Mouse (Mus musculus): ENCODE data around the gene Atp6v0e. TPM values are rescaled to one million over a fixed set of nuclear protein-coding genes. Genes with fewer than 3 reads are reported as not detected.

The Atp6v0e gene
- polyA plus RNA-seq, 1 experiment from 2014 or later = 144 TPM

GRCm38 (mm10) chr17:26708993-26709590, 46.1 kb downstream of the Atp6v0e start:
- no peak overlapping the region for H3K4me3 ChIP-seq
- H3K4me2 ChIP-seq = no peak overlapping the region
- H3K4me1 ChIP-seq = peaks cover 18% of the 10 kb centered on the region
- H3K9me3 ChIP-seq (replicated peaks) = no peaks in the 10 kb centered on the region
- whole genome bisulfite sequencing = 41% methylated on average over 9 of the region's 9 CpGs
- H3K36me3 ChIP-seq (ENCODE audit: poor library complexity, severe bottlenecking) = peaks cover 5% of the 10 kb centered on the region
- no peak for ATAC-seq
- H3K27me3 ChIP-seq = no peaks in the 10 kb centered on the region
- no peak overlapping the region for H3K27ac ChIP-seq
- H3K9ac ChIP-seq = no peak overlapping the region

- Histone ChIP-seq H3K9ac (no peak overlapping the region; the same call in 1 of the 2 replicates), H3K27ac (no peak overlapping the region), H3K4me2 (no peak overlapping the region), H3K27me3 (no peaks in the 10 kb centered on the region), H3K9me3 (replicated peaks) (no peaks in the 10 kb centered on the region), H3K4me3 (no peak overlapping the region), H3K36me3 (ENCODE audit: poor library complexity, severe bottlenecking) (no peaks in the 10 kb centered on the region), H3K4me1 (peaks cover 24% of the 10 kb centered on the region)
- no peak for ATAC-seq
- 55% methylated on average over 6 of the region's 6 CpGs for WGBS
These were observed 47.0 kb downstream of the Atp6v0e start for GRCm38 (mm10) chr17:26710049-26710448.

- peak within 1 kb of the TSS; percentile 68 for H3K27ac ChIP-seq
- H3K4me1 ChIP-seq = peaks cover 18% of the 10 kb centered on the region; the same call in 1 of the 2 replicates
- no peaks in the 10 kb centered on the region for H3K36me3 ChIP-seq (ENCODE audit: poor library complexity, severe bottlenecking)
- peak within 1 kb of the TSS; percentile 81 for H3K9ac ChIP-seq
- peak within 1 kb of the TSS; percentile 76 for H3K4me2 ChIP-seq
- H3K4me3 ChIP-seq = peak within 1 kb of the TSS; percentile 93
- under 1% methylated on average over 41 of the region's 41 CpGs for WGBS
- no peaks in the 10 kb centered on the region for H3K27me3 ChIP-seq
- no peaks in the 10 kb centered on the region for H3K9me3 ChIP-seq (replicated peaks)
- peak; percentile 80 for ATAC-seq
These were observed 52.3 kb downstream of the Atp6v0e start, which contains the start of gene Crebrf for GRCm38 (mm10) chr17:26715271-26715758. Gene Crebrf (plus strand): TSS chr17:26715650.

- H3K4me2 ChIP-seq = peak overlapping the region; percentile 76
- ATAC-seq = peak; percentile 98
- no peaks in the 10 kb centered on the region for H3K36me3 ChIP-seq (ENCODE audit: poor library complexity, severe bottlenecking)
- no peaks in the 10 kb centered on the region for H3K9me3 ChIP-seq (replicated peaks)
- H3K4me1 ChIP-seq = peaks cover 12% of the 10 kb centered on the region; the same call in 1 of the 2 replicates
- under 1% methylated on average over 57 of the region's 75 CpGs for WGBS
- H3K27me3 ChIP-seq = no peaks in the 10 kb centered on the region
- peak overlapping the region; percentile 81 for H3K9ac ChIP-seq
- peak overlapping the region; percentile 68 for H3K27ac ChIP-seq
- peak overlapping the region; percentile 93 for H3K4me3 ChIP-seq
These were observed 53.1 kb downstream of the Atp6v0e start for GRCm38 (mm10) chr17:26715916-26716717.

GRCm38 (mm10) chr17:26717868-26718267, 54.8 kb downstream of the Atp6v0e start:
- H3K9me3 ChIP-seq (replicated peaks) = no peaks in the 10 kb centered on the region
- H3K9ac ChIP-seq = no peak overlapping the region

GRCm38 (mm10) chr17:26719405-26719804, 56.4 kb downstream of the Atp6v0e start:
- Histone ChIP-seq H3K9me3 (replicated peaks) (no peaks in the 10 kb centered on the region), H3K27ac (no peak overlapping the region)

More at GRCm38 (mm10) chr17:26717868-26718267, 54.8 kb downstream of the Atp6v0e start:
- H3K27me3 ChIP-seq = no peaks in the 10 kb centered on the region
- no peaks in the 10 kb centered on the region for H3K36me3 ChIP-seq (ENCODE audit: poor library complexity, severe bottlenecking)
- peaks cover 11% of the 10 kb centered on the region; the same call in 1 of the 2 replicates for H3K4me1 ChIP-seq
- no peak overlapping the region for H3K4me2 ChIP-seq
- no peak overlapping the region for H3K4me3 ChIP-seq
- H3K27ac ChIP-seq = no peak overlapping the region
- no peak for ATAC-seq
- 62% methylated on average over 2 of the region's 2 CpGs for WGBS

GRCm38 (mm10) chr17:26721802-26722201, 58.8 kb downstream of the Atp6v0e start:
- Histone ChIP-seq H3K27me3 (no peaks in the 10 kb centered on the region), H3K36me3 (ENCODE audit: poor library complexity, severe bottlenecking) (no peaks in the 10 kb centered on the region), H3K27ac (no peak overlapping the region), H3K9ac (no peak overlapping the region), H3K4me2 (no peak overlapping the region), H3K4me3 (no peak overlapping the region), H3K9me3 (replicated peaks) (no peaks in the 10 kb centered on the region), H3K4me1 (0 out of 2 replicates have a peak, but pooled peaks cover 2% of the 10 kb centered on the region)
- WGBS = 72% methylated on average over 2 of the region's 2 CpGs
- ATAC-seq = no peak

More at GRCm38 (mm10) chr17:26719405-26719804, 56.4 kb downstream of the Atp6v0e start:
- Histone ChIP-seq H3K36me3 (ENCODE audit: poor library complexity, severe bottlenecking) (no peaks in the 10 kb centered on the region), H3K4me1 (peaks cover 11% of the 10 kb centered on the region; the same call in 1 of the 2 replicates), H3K9ac (no peak overlapping the region), H3K4me2 (no peak overlapping the region), H3K4me3 (no peak overlapping the region), H3K27me3 (no peaks in the 10 kb centered on the region)
- no peak for ATAC-seq

- Histone ChIP-seq H3K9ac (no peak overlapping the region), H3K27ac (no peak overlapping the region), H3K36me3 (ENCODE audit: poor library complexity, severe bottlenecking) (no peaks in the 10 kb centered on the region), H3K4me1 (no peaks in the 10 kb centered on the region), H3K4me2 (no peak overlapping the region), H3K27me3 (no peaks in the 10 kb centered on the region), H3K4me3 (no peak overlapping the region), H3K9me3 (replicated peaks) (no peaks in the 10 kb centered on the region)
- ATAC-seq = no peak
- WGBS = 50% methylated on average over 1 of the region's 1 CpGs
These were observed 61.8 kb downstream of the Atp6v0e start for GRCm38 (mm10) chr17:26724790-26725189.

GRCm38 (mm10) chr17:26726674-26727073, 63.6 kb downstream of the Atp6v0e start:
- no peak overlapping the region for H3K4me2 ChIP-seq
- no peak overlapping the region for H3K4me3 ChIP-seq
- no peaks in the 10 kb centered on the region for H3K4me1 ChIP-seq
- WGBS = 87% methylated on average over 1 of the region's 1 CpGs
- no peaks in the 10 kb centered on the region for H3K27me3 ChIP-seq
- H3K27ac ChIP-seq = no peak overlapping the region
- no peaks in the 10 kb centered on the region for H3K9me3 ChIP-seq (replicated peaks)
- no peak overlapping the region for H3K9ac ChIP-seq
- H3K36me3 ChIP-seq (ENCODE audit: poor library complexity, severe bottlenecking) = no peaks in the 10 kb centered on the region
- ATAC-seq = no peak

- Histone ChIP-seq H3K4me3 (no peak overlapping the region), H3K4me2 (no peak overlapping the region), H3K27me3 (no peaks in the 10 kb centered on the region), H3K9me3 (replicated peaks) (no peaks in the 10 kb centered on the region), H3K9ac (no peak overlapping the region), H3K36me3 (ENCODE audit: poor library complexity, severe bottlenecking) (no peaks in the 10 kb centered on the region), H3K4me1 (no peaks in the 10 kb centered on the region), H3K27ac (no peak overlapping the region)
- WGBS = 70% methylated on average over 3 of the region's 3 CpGs
- ATAC-seq = no peak
These were observed 64.2 kb downstream of the Atp6v0e start for GRCm38 (mm10) chr17:26727110-26727755.

- Histone ChIP-seq H3K4me2 (no peak overlapping the region), H3K9me3 (replicated peaks) (no peaks in the 10 kb centered on the region), H3K27ac (no peak overlapping the region), H3K27me3 (no peaks in the 10 kb centered on the region), H3K36me3 (ENCODE audit: poor library complexity, severe bottlenecking) (0 out of 2 replicates have a peak, but pooled peaks cover 12% of the 10 kb centered on the region), H3K4me3 (no peak overlapping the region), H3K9ac (no peak overlapping the region), H3K4me1 (no peaks in the 10 kb centered on the region)
- WGBS = 50% methylated on average over 4 of the region's 4 CpGs
- no peak for ATAC-seq
These were observed 79.5 kb downstream of the Atp6v0e start for GRCm38 (mm10) chr17:26742581-26742980.

- Histone ChIP-seq H3K27ac (no peak overlapping the region), H3K9ac (no peak overlapping the region), H3K27me3 (no peaks in the 10 kb centered on the region), H3K4me3 (no peak overlapping the region), H3K36me3 (ENCODE audit: poor library complexity, severe bottlenecking) (0 out of 2 replicates have a peak, but pooled peaks cover 12% of the 10 kb centered on the region), H3K4me1 (no peaks in the 10 kb centered on the region), H3K4me2 (no peak overlapping the region), H3K9me3 (replicated peaks) (no peaks in the 10 kb centered on the region)
- ATAC-seq = no peak
- WGBS = 80% methylated on average over 1 of the region's 1 CpGs
These were observed 80.3 kb downstream of the Atp6v0e start for GRCm38 (mm10) chr17:26743294-26743693.
